Mouse (Mus musculus) left cerebral cortex, postnatal 4 days (tissue): ENCODE results near the gene Tjp3. TPM values are rescaled to one million over a fixed set of nuclear protein-coding genes. Genes with fewer than 3 reads are reported as not detected.
A peak's percentile ranks its signal among the peaks of the same experiment; 100 is the strongest.
"Not testable (repeated sequence)": the region's sequence is repeated elsewhere in the genome, so short reads cannot be mapped to it uniquely, and the experiment has no call there.

ENCODE experiments used
- DNase-seq: peaks from one replicate; pipeline ENCODE4 v3.0.0-alpha.2; 2022
- intact Hi-C: fragments of 180-260 bp; cut with DNase I; formaldehyde crosslinking; loops from one replicate; pipeline ENCODE4 v1.15.1; 2025
- microRNA-seq: library from miRNA; unstranded; fragments of <30 nt; microRNA quantifications from one replicate; pipeline ENCODE4 v1.2.0, GENCODE M21; 2022
- total RNA-seq, 2 experiments: library from RNA; stranded (reverse); gene quantifications; 2 replicates each; pipeline ENCODE4 v1.2.3; 2021

Tjp3 gene
- total RNA-seq, 2 experiments from 2014 or later: 5.4 to 6.1 TPM

GRCm38 (mm10) chr10:81240876-81241275 is 50.5 kb downstream of the Tjp3 start:
- DNase-seq: peak; percentile 65
- intact Hi-C loops: no loop called here

- intact Hi-C loops: no loop called here
- DNase-seq: no peak
Observed at GRCm38 (mm10) chr10:81238618-81239017, 52.8 kb downstream of the Tjp3 start.

- intact Hi-C loops: no loop called here
- DNase-seq: no peak
Observed at GRCm38 (mm10) chr10:81236471-81237268, 54.7 kb downstream of the Tjp3 start.

GRCm38 (mm10) chr10:81234206-81234605 is 57.2 kb downstream of the Tjp3 start:
- no peak for DNase-seq
- intact Hi-C loops: no loop called here

GRCm38 (mm10) chr10:81233226-81233585 is 58.2 kb downstream of the Tjp3 start:
- intact Hi-C loops: no loop called here

GRCm38 (mm10) chr10:81232580-81233225 is 58.7 kb downstream of the Tjp3 start, which contains the start of gene Zfr2:
TSS of gene Zfr2 (plus strand) at chr10:81233155.
- peak; percentile 91 for DNase-seq
- intact Hi-C loops: no loop called here

More at GRCm38 (mm10) chr10:81233226-81233585, 58.2 kb downstream of the Tjp3 start:
- DNase-seq: no peak

- no peak for DNase-seq
- intact Hi-C loops: no loop called here
Observed at GRCm38 (mm10) chr10:81231436-81231835, 59.9 kb downstream of the Tjp3 start.

GRCm38 (mm10) chr10:81230438-81231332 is 60.7 kb downstream of the Tjp3 start, which contains the start of gene Atcay:
TSS of gene Atcay (minus strand) at chr10:81230833.
- intact Hi-C loops: no loop called here
- DNase-seq: peak; percentile 81

- intact Hi-C loops: no loop called here
- DNase-seq: no peak
Observed at GRCm38 (mm10) chr10:81229735-81230437, 61.5 kb downstream of the Tjp3 start.

GRCm38 (mm10) chr10:81223731-81224130 is 67.7 kb downstream of the Tjp3 start:
- DNase-seq, intact Hi-C loops: not testable (repeated sequence)

Small RNAs within 50 kb of the gene (microRNA-seq; reads per million reads assigned to microRNA genes)
- 30.1 reads per million, percentile 40 among the genes with 10 or more reads in this experiment for gene Mir3057

Other genes starting within 250 kb of the Tjp3 start
- 100 to 1,000 TPM; 193 to 199 TPM for gene Sgta, start 231.4 kb downstream of the Tjp3 start, total RNA-seq
- gene Thop1, start 221.5 kb downstream of the Tjp3 start, total RNA-seq: 10 to 100 TPM; 53.6 to 56.5 TPM
- under 1 TPM; 0.22 to 0.60 TPM for gene Creb3l3, start 192.7 kb downstream of the Tjp3 start, total RNA-seq
- gene Map2k2, start 185.7 kb downstream of the Tjp3 start, total RNA-seq: 100 to 1,000 TPM; 153 to 167 TPM
- 10 to 100 TPM; 23.3 to 24.7 TPM for gene Zbtb7a, start 156.4 kb downstream of the Tjp3 start, total RNA-seq
- 10 to 100 TPM; 29.6 to 30.4 TPM for gene Pias4, start 123.7 kb downstream of the Tjp3 start, total RNA-seq
- gene Eef2, start 115.0 kb downstream of the Tjp3 start, total RNA-seq: 1,000 to 10,000 TPM; 1,312 to 1,322 TPM
- 10 to 100 TPM; 62.7 to 62.9 TPM for gene Dapk3, start 108.6 kb downstream of the Tjp3 start, total RNA-seq
- not detected for gene 4930442H23Rik, start 107.7 kb downstream of the Tjp3 start, total RNA-seq
- gene Nmrk2, start 89.5 kb downstream of the Tjp3 start, total RNA-seq: under 1 TPM in 1 of 2 experiments, not detected in 1; 0.44 TPM
- 100 to 1,000 TPM; 195 to 206 TPM for gene Atcay, start 60.7 kb downstream of the Tjp3 start, total RNA-seq
- gene Zfr2, start 58.4 kb downstream of the Tjp3 start, total RNA-seq: 10 to 100 TPM; 65.2 to 66.0 TPM
- 100 to 1,000 TPM; 132 to 140 TPM for gene Matk, start 38.6 kb downstream of the Tjp3 start, total RNA-seq
- gene Mrpl54, start 24.6 kb downstream of the Tjp3 start, total RNA-seq: 10 to 100 TPM; 41.9 to 50.6 TPM
- gene Apba3, start 24.6 kb downstream of the Tjp3 start, total RNA-seq: 10 to 100 TPM; 22.6 to 28.2 TPM
- 100 to 1,000 TPM; 295 to 304 TPM for gene Pip5k1c, start 1.4 kb upstream of the Tjp3 start, total RNA-seq
- 10 to 100 TPM; 26.5 to 26.9 TPM for gene Cactin, start 29.5 kb upstream of the Tjp3 start, total RNA-seq
- gene Tbxa2r, start 37.1 kb upstream of the Tjp3 start, total RNA-seq: 1 to 10 TPM; 1.6 to 2.0 TPM
- under 1 TPM; 0.12 to 0.28 TPM for gene Gipc3, start 51.7 kb upstream of the Tjp3 start, total RNA-seq
- 10 to 100 TPM; 23.5 to 26.8 TPM for gene Hmg20b, start 58.9 kb upstream of the Tjp3 start, total RNA-seq
- 10 to 100 TPM; 29.6 to 29.7 TPM for gene Mfsd12, start 65.9 kb upstream of the Tjp3 start, total RNA-seq
- gene 4930404N11Rik, start 74.2 kb upstream of the Tjp3 start, total RNA-seq: 1 to 10 TPM; 1.3 to 1.4 TPM
- 100 to 1,000 TPM; 109 to 112 TPM for gene Fzr1, start 86.9 kb upstream of the Tjp3 start, total RNA-seq
- 10 to 100 TPM; 58.8 to 61.5 TPM for gene Dohh, start 92.8 kb upstream of the Tjp3 start, total RNA-seq
- gene Gm48551, start 92.9 kb upstream of the Tjp3 start, total RNA-seq: 1 to 10 TPM; 3.7 to 4.4 TPM
- gene Gm48552, start 97.4 kb upstream of the Tjp3 start, total RNA-seq: 1 to 10 TPM; 2.7 to 5.9 TPM
- 1 to 10 TPM; 1.5 to 2.3 TPM for gene Smim24, start 101.5 kb upstream of the Tjp3 start, total RNA-seq
- gene Nfic, start 164.1 kb upstream of the Tjp3 start, total RNA-seq: 10 to 100 TPM; 29.5 to 31.1 TPM
- gene Celf5, start 191.1 kb upstream of the Tjp3 start, total RNA-seq: 100 to 1,000 TPM; 303 to 316 TPM
- 100 to 1,000 TPM; 104 to 105 TPM for gene Ncln, start 204.8 kb upstream of the Tjp3 start, total RNA-seq
- under 1 TPM; 0.14 to 0.66 TPM for gene S1pr4, start 208.6 kb upstream of the Tjp3 start, total RNA-seq
- gene Gna15, start 232.6 kb upstream of the Tjp3 start, total RNA-seq: 1 to 10 TPM; 1.1 to 1.6 TPM